ENCODE assay signal across 10 mouse cellular contexts in genomic region chr13:37966256-37967051, GRCm38 (mm10). TPM values are rescaled to one million over a fixed set of nuclear protein-coding genes. Genes with fewer than 3 reads are reported as not detected.
DNase-seq lines count a peak whose midpoint lies in the region; ATAC-seq and TF ChIP-seq lines count a peak whose summit lies in the region.
"Had no signal": no experiment of that assay in that cellular context is flagged by ENCODE, and none has a peak within 500 bp of the region (broad histone marks: within the 10 kb centered on the region; RNA-seq: fewer than 3 reads in every experiment).

No protein-coding gene starts in this region.

- peak overlapping the region; percentile 96 for H3K27ac ChIP-seq in CH12.LX (ENCODE audit: insufficient read depth, low read depth)
- no peak overlapping the region; the same call in 1 of the 2 replicates for H3K27ac ChIP-seq in limb, embryonic 13.5 days
- H3K27ac ChIP-seq: neural tube, embryonic 12.5 days had no signal

- no peaks in the 10 kb centered on the region for H3K9me3 ChIP-seq in CH12.LX (replicated peaks; ENCODE audit: low read length)
- H3K9me3 ChIP-seq in limb, embryonic 13.5 days, result no peaks in the 10 kb centered on the region
- H3K9me3 ChIP-seq: neural tube, embryonic 12.5 days had no signal

- no peak for ATAC-seq in limb, embryonic 13.5 days (ENCODE audit: low FRiP score, low read depth)

- WGBS in limb, embryonic 13.5 days, result 75% methylated on average over 15 of the region's 15 CpGs

- H3K27me3 ChIP-seq in CH12.LX (replicated peaks), result no peaks in the 10 kb centered on the region
- no peaks in the 10 kb centered on the region for H3K27me3 ChIP-seq in limb, embryonic 13.5 days
- H3K27me3 ChIP-seq: neural tube, embryonic 12.5 days had no signal

- peak; percentile 50; the same call in 1 of the 2 replicates for TF ChIP-seq EP300 in CH12.LX (IDR thresholded peaks at IDR 0.05; ENCODE audit: low read length)

- peak; percentile 23 for DNase-seq in embryo, embryonic 10.5 days (ENCODE audit: low spot score)
- DNase-seq in embryo, embryonic 9.5 days (ENCODE audit: extremely low spot score), result no peak
- DNase-seq in kidney, postnatal 10 days, result peak; percentile 67
- no peak for DNase-seq in kidney, adult 11 months
- peak; percentile 96 for DNase-seq in CH12.LX (ENCODE audit: extremely low read depth)
- DNase-seq in retina, postnatal 1 day, result no peak
- DNase-seq in adrenal gland, postnatal 36 days, result no peak
- DNase-seq: gastrocnemius, postnatal 36 days had no signal

- dilution Hi-C loops in CH12.LX (cut with MboI; ENCODE audit: extremely low pct_ligation_motif_present, extremely low pct_unique_long_range_greater_than_20kb, low sequenced_read_pairs), result no loop called here

- TF ChIP-seq POLR2A in CH12.LX (IDR thresholded peaks at IDR 0.05; ENCODE audit: low read depth, low read length), result peak; percentile 46

- in situ Hi-C loops in CH12.LX (cut with MboI; ENCODE audit: low pct_ligation_motif_present, low pct_unique_long_range_greater_than_20kb, low sequenced_read_pairs), result loop anchor here (25.0 kb wide), 1 partner anchor 429 kb away; no protein-coding TSS in a partner anchor

- H3K79me2 ChIP-seq in CH12.LX (replicated peaks; ENCODE audit: control insufficient read depth, extremely low read depth, insufficient read depth, poor library complexity, severe bottlenecking), result no peaks in the 10 kb centered on the region

- peak overlapping the region; percentile 5 to 51 (median 32) for H3K4me3 ChIP-seq in CH12.LX (replicated peaks in 1 of 3; ENCODE audit: low read depth in 2 of 3, low read length in 2 of 3, poor library complexity in 1 of 3)
- H3K4me3 ChIP-seq in limb, embryonic 13.5 days, result no peak overlapping the region
- H3K4me3 ChIP-seq: neural tube, embryonic 12.5 days had no signal

- peak overlapping the region; percentile 96 for H3K4me2 ChIP-seq in CH12.LX (ENCODE audit: insufficient read depth, low read depth, poor library complexity, severe bottlenecking)
- peak overlapping the region; percentile 41; the same call in 1 of the 2 replicates for H3K4me2 ChIP-seq in limb, embryonic 13.5 days (replicated peaks)

- no peak for TF ChIP-seq CTCF in CH12.LX (conservative IDR thresholded peaks at IDR 0.05 in 1 of 2, IDR thresholded peaks at IDR 0.05 in 1 of 2; ENCODE audit: low read depth in 2 of 2, low read length in 2 of 2)

- peaks cover 3 to 12% of the 10 kb centered on the region in 2 experiments for H3K36me3 ChIP-seq in CH12.LX (replicated peaks in 1 of 2; ENCODE audit: control insufficient read depth in 1 of 2, insufficient read depth in 1 of 2, low read length in 1 of 2)
- H3K36me3 ChIP-seq in limb, embryonic 13.5 days, result no peaks in the 10 kb centered on the region
- H3K36me3 ChIP-seq: neural tube, embryonic 12.5 days had no signal

- no peak for TF ChIP-seq RAD21 in CH12.LX (IDR thresholded peaks at IDR 0.05; ENCODE audit: low read depth, low read length)

- H3K4me1 ChIP-seq in CH12.LX (ENCODE audit: control insufficient read depth in 1 of 2, insufficient read depth in 2 of 2), result peaks cover 18 to 59% of the 10 kb centered on the region in 2 experiments
- H3K4me1 ChIP-seq in limb, embryonic 13.5 days, result peaks cover 32% of the 10 kb centered on the region

- H3K9ac ChIP-seq in CH12.LX (ENCODE audit: insufficient read depth, low read depth), result peak overlapping the region; percentile 43
- H3K9ac ChIP-seq in limb, embryonic 13.5 days, result no peak overlapping the region

TF ChIP-seq in CH12.LX, 34 proteins besides CTCF, POLR2A, EP300 and RAD21:
- TF ChIP-seq ZKSCAN1 (IDR thresholded peaks at IDR 0.05; ENCODE audit: borderline replicate concordance, low read depth, low read length) (no peak), NELFE (IDR thresholded peaks at IDR 0.05; ENCODE audit: low read depth, low read length) (peak; percentile 46; the same call in 1 of the 2 replicates), TBP (conservative IDR thresholded peaks at IDR 0.05; ENCODE audit: low read depth, low read length) (peak; percentile 79; the same call in 1 of the 2 replicates), USF2 (conservative IDR thresholded peaks at IDR 0.05; ENCODE audit: low read depth, low read length) (no peak), MAZ (IDR thresholded peaks at IDR 0.05; ENCODE audit: low read depth, low read length) (peak; percentile 82), MAFK (IDR thresholded peaks at IDR 0.05; ENCODE audit: insufficient replicate concordance, low read length) (0 out of 2 replicates have a peak, but pooled peaks have one; percentile 8), HCFC1 (IDR thresholded peaks at IDR 0.05; ENCODE audit: low read depth, low read length) (peak; percentile 44), BHLHE40 (IDR thresholded peaks at IDR 0.05; ENCODE audit: low read depth, low read length) (peak; percentile 81), TCF12 (IDR thresholded peaks at IDR 0.05; ENCODE audit: low read depth, low read length) (peak; percentile 96), MAX (IDR thresholded peaks at IDR 0.05; ENCODE audit: low read length) (peak; percentile 22; the same call in 1 of the 2 replicates), SIN3A (IDR thresholded peaks at IDR 0.05; ENCODE audit: low read length) (peak; percentile 90), JUN (IDR thresholded peaks at IDR 0.05; ENCODE audit: insufficient read depth, low read depth, low read length) (peak; percentile 38; the same call in 1 of the 2 replicates), CHD2 (IDR thresholded peaks at IDR 0.05; ENCODE audit: low read length) (peak; percentile 85), ELF1 (IDR thresholded peaks at IDR 0.05; ENCODE audit: low read depth, low read length) (peak; percentile 49), IRF4 (IDR thresholded peaks at IDR 0.05; ENCODE audit: low read depth, low read length) (peak; percentile 85), ZNF384 (IDR thresholded peaks at IDR 0.05; ENCODE audit: low read depth, low read length) (no peak), ETS1 (conservative IDR thresholded peaks at IDR 0.05; ENCODE audit: low read depth, low read length) (peak; percentile 96), MEF2A (IDR thresholded peaks at IDR 0.05; ENCODE audit: borderline replicate concordance, low read depth, low read length) (peak; percentile 89), USF1 (IDR thresholded peaks at IDR 0.05; ENCODE audit: low read depth, low read length) (no peak), JUND (conservative IDR thresholded peaks at IDR 0.05; ENCODE audit: low read depth, low read length) (no peak), MXI1 (IDR thresholded peaks at IDR 0.05; ENCODE audit: low read depth, low read length) (peak; percentile 22; the same call in 1 of the 2 replicates)

RNA-seq across cellular contexts. Expression of gene Ssr1, which starts 27.6 kb away (rescaled TPM):
- total RNA-seq in CH12.LX (2012; rRNA removed) (67.1 and 85.9 TPM in 2 replicates), CH12.LX (2014; rRNA removed) (145 and 150 TPM in 2 replicates)
- 163 and 167 TPM in 2 replicates for polyA plus RNA-seq in CH12.LX (2012; ENCODE audit: insufficient read length, low read depth)
- 143 and 150 TPM in 2 replicates for polyA plus RNA-seq in limb, embryonic 13.5 days (2015; fragmentation: Nextera tagmentation; extraction: Ambion mirVana)
- 100 to 1,000 TPM; 155 to 162 TPM for total RNA-seq in adrenal gland, postnatal 36 days (2021)

Comparison
In these comparisons a context has a peak if more than half of its experiments do, and no peak if none do; other contexts are left out.
1. DNase-seq: peak in embryo, embryonic 10.5 days (single experiment), kidney, postnatal 10 days (single experiment) and CH12.LX (single experiment); none in embryo, embryonic 9.5 days (single experiment), kidney, adult 11 months (single experiment), retina, postnatal 1 day (single experiment) and adrenal gland, postnatal 36 days (0 of 2).